Mouse (Mus musculus): ENCODE measurements around the gene Krtap4-7. TPM values are rescaled to one million over a fixed set of nuclear protein-coding genes. Genes with fewer than 3 reads are reported as not detected.

Gene Krtap4-7
- polyA plus RNA-seq, 1 experiment, result not detected

GRCm38 (mm10) chr11:99657051-99657450 lies 13.2 kb upstream of the Krtap4-7 start:
- Histone ChIP-seq H3K27ac (ENCODE audit: insufficient read depth, low read length) (no peak overlapping the region), H3K4me1 (ENCODE audit: control insufficient read depth, insufficient read depth, low read length) (no peaks in the 10 kb centered on the region), H3K27me3 (ENCODE audit: control insufficient read depth, insufficient read depth, low read length) (no peaks in the 10 kb centered on the region), H3K4me3 (replicated peaks; ENCODE audit: insufficient read depth, low read depth, low read length) (no peak overlapping the region)
- TF ChIP-seq POLR2A (IDR thresholded peaks at IDR 0.05; ENCODE audit: borderline replicate concordance, insufficient read depth, low read length) (no peak), CTCF (IDR thresholded peaks at IDR 0.05; ENCODE audit: borderline replicate concordance, insufficient read depth, low read depth, low read length) (no peak)
- 54% methylated on average over 5 of the region's 5 CpGs for WGBS
- no peak for DNase-seq

GRCm38 (mm10) chr11:99650136-99650535 lies 6.2 kb upstream of the Krtap4-7 start, which contains the start of gene Gm11555:
Gene Gm11555, minus strand, starts transcription at chr11:99650236.
- no peak within 1 kb of the TSS for H3K27ac ChIP-seq (ENCODE audit: insufficient read depth, low read length)
- H3K27me3 ChIP-seq (ENCODE audit: control insufficient read depth, insufficient read depth, low read length), result no peaks in the 10 kb centered on the region
- no peak within 1 kb of the TSS for H3K4me3 ChIP-seq (replicated peaks; ENCODE audit: insufficient read depth, low read depth, low read length)
- 77% methylated on average over 2 of the region's 2 CpGs for WGBS
- DNase-seq, result no peak
- no peaks in the 10 kb centered on the region for H3K4me1 ChIP-seq (ENCODE audit: control insufficient read depth, insufficient read depth, low read length)
- TF ChIP-seq CTCF (IDR thresholded peaks at IDR 0.05; ENCODE audit: borderline replicate concordance, insufficient read depth, low read depth, low read length), result no peak
- TF ChIP-seq POLR2A (IDR thresholded peaks at IDR 0.05; ENCODE audit: borderline replicate concordance, insufficient read depth, low read length), result no peak

- no peak for DNase-seq
- TF ChIP-seq POLR2A (IDR thresholded peaks at IDR 0.05; ENCODE audit: borderline replicate concordance, insufficient read depth, low read length) (no peak), CTCF (IDR thresholded peaks at IDR 0.05; ENCODE audit: borderline replicate concordance, insufficient read depth, low read depth, low read length) (no peak)
- 58% methylated on average over 15 of the region's 15 CpGs for WGBS
- H3K4me1 ChIP-seq (ENCODE audit: control insufficient read depth, insufficient read depth, low read length), result no peaks in the 10 kb centered on the region
- H3K27me3 ChIP-seq (ENCODE audit: control insufficient read depth, insufficient read depth, low read length), result no peaks in the 10 kb centered on the region
- H3K4me3 ChIP-seq (replicated peaks; ENCODE audit: insufficient read depth, low read depth, low read length), result no peak overlapping the region
- H3K27ac ChIP-seq (ENCODE audit: insufficient read depth, low read length), result no peak overlapping the region
Observed at GRCm38 (mm10) chr11:99646444-99646843, 2.6 kb upstream of the Krtap4-7 start.

GRCm38 (mm10) chr11:99644351-99644750 lies 462 bp upstream of the Krtap4-7 start:
- no peak for TF ChIP-seq POLR2A (IDR thresholded peaks at IDR 0.05; ENCODE audit: borderline replicate concordance, insufficient read depth, low read length)
- no peak for TF ChIP-seq CTCF (IDR thresholded peaks at IDR 0.05; ENCODE audit: borderline replicate concordance, insufficient read depth, low read depth, low read length)
- DNase-seq, result no peak
- 49% methylated on average over 3 of the region's 3 CpGs for WGBS
- Histone ChIP-seq H3K4me3 (replicated peaks; ENCODE audit: insufficient read depth, low read depth, low read length) (no peak overlapping the region), H3K27ac (ENCODE audit: insufficient read depth, low read length) (no peak overlapping the region), H3K4me1 (ENCODE audit: control insufficient read depth, insufficient read depth, low read length) (no peaks in the 10 kb centered on the region), H3K27me3 (ENCODE audit: control insufficient read depth, insufficient read depth, low read length) (no peaks in the 10 kb centered on the region)

GRCm38 (mm10) chr11:99640926-99641325 lies 3.0 kb downstream of the Krtap4-7 start:
- WGBS, result 25% methylated on average over 1 of the region's 1 CpGs
- Histone ChIP-seq H3K27me3 (ENCODE audit: control insufficient read depth, insufficient read depth, low read length) (no peaks in the 10 kb centered on the region), H3K4me3 (replicated peaks; ENCODE audit: insufficient read depth, low read depth, low read length) (no peak overlapping the region), H3K27ac (ENCODE audit: insufficient read depth, low read length) (no peak overlapping the region), H3K4me1 (ENCODE audit: control insufficient read depth, insufficient read depth, low read length) (no peaks in the 10 kb centered on the region)
- DNase-seq, result no peak
- TF ChIP-seq POLR2A (IDR thresholded peaks at IDR 0.05; ENCODE audit: borderline replicate concordance, insufficient read depth, low read length), result no peak
- TF ChIP-seq CTCF (IDR thresholded peaks at IDR 0.05; ENCODE audit: borderline replicate concordance, insufficient read depth, low read depth, low read length), result no peak

GRCm38 (mm10) chr11:99637086-99637485 lies 6.8 kb downstream of the Krtap4-7 start:
- H3K27ac ChIP-seq (ENCODE audit: insufficient read depth, low read length), result no peak overlapping the region
- no peak for DNase-seq
- no peaks in the 10 kb centered on the region for H3K4me1 ChIP-seq (ENCODE audit: control insufficient read depth, insufficient read depth, low read length)
- no peaks in the 10 kb centered on the region for H3K27me3 ChIP-seq (ENCODE audit: control insufficient read depth, insufficient read depth, low read length)
- TF ChIP-seq CTCF (IDR thresholded peaks at IDR 0.05; ENCODE audit: borderline replicate concordance, insufficient read depth, low read depth, low read length), result no peak
- TF ChIP-seq POLR2A (IDR thresholded peaks at IDR 0.05; ENCODE audit: borderline replicate concordance, insufficient read depth, low read length), result no peak
- 48% methylated on average over 1 of the region's 1 CpGs for WGBS
- no peak overlapping the region for H3K4me3 ChIP-seq (replicated peaks; ENCODE audit: insufficient read depth, low read depth, low read length)

- WGBS, result 43% methylated on average over 8 of the region's 8 CpGs
- Histone ChIP-seq H3K27ac (ENCODE audit: insufficient read depth, low read length) (no peak within 1 kb of the TSS), H3K4me1 (ENCODE audit: control insufficient read depth, insufficient read depth, low read length) (no peaks in the 10 kb centered on the region), H3K4me3 (replicated peaks; ENCODE audit: insufficient read depth, low read depth, low read length) (no peak within 1 kb of the TSS), H3K27me3 (ENCODE audit: control insufficient read depth, insufficient read depth, low read length) (no peaks in the 10 kb centered on the region)
- TF ChIP-seq POLR2A (IDR thresholded peaks at IDR 0.05; ENCODE audit: borderline replicate concordance, insufficient read depth, low read length) (no peak), CTCF (IDR thresholded peaks at IDR 0.05; ENCODE audit: borderline replicate concordance, insufficient read depth, low read depth, low read length) (no peak)
- DNase-seq, result no peak
Observed at GRCm38 (mm10) chr11:99634653-99635134, 9.2 kb downstream of the Krtap4-7 start, which contains the start of gene Krtap4-2. Gene Krtap4-2, minus strand, starts transcription at chr11:99635084.

- Histone ChIP-seq H3K4me1 (ENCODE audit: control insufficient read depth, insufficient read depth, low read length) (no peaks in the 10 kb centered on the region), H3K4me3 (replicated peaks; ENCODE audit: insufficient read depth, low read depth, low read length) (no peak overlapping the region), H3K27me3 (ENCODE audit: control insufficient read depth, insufficient read depth, low read length) (no peaks in the 10 kb centered on the region), H3K27ac (ENCODE audit: insufficient read depth, low read length) (no peak overlapping the region)
- DNase-seq, result no peak
- TF ChIP-seq CTCF (IDR thresholded peaks at IDR 0.05; ENCODE audit: borderline replicate concordance, insufficient read depth, low read depth, low read length) (no peak), POLR2A (IDR thresholded peaks at IDR 0.05; ENCODE audit: borderline replicate concordance, insufficient read depth, low read length) (no peak)
- WGBS, result 81% methylated on average over 2 of the region's 2 CpGs
Observed at GRCm38 (mm10) chr11:99633293-99633692, 10.6 kb downstream of the Krtap4-7 start.

Data from cerebellum, adult 2 months (tissue).